Mouse (Mus musculus) MEL (cell line): Measurements from ENCODE around the gene Trim46.

Experiments used
- CTCF ChIP-seq, 3 experiments: IDR thresholded peaks in 2 of 3; conservative IDR thresholded peaks in 1 of 3; 2 replicates each; pipeline ENCODE4 v1.5.1; 2011 to 2012; ENCODE audit warnings: low read length in 3 of 3, low read depth in 2 of 3, mild to moderate bottlenecking in 2 of 3, improper control_type of control experiment in 1 of 3, inconsistent platforms in 1 of 3, mixed read lengths in 1 of 3, moderate library complexity in 1 of 3; ENCODE audit not compliant: control insufficient read depth in 1 of 3, insufficient read depth in 1 of 3, poor library complexity in 1 of 3, severe bottlenecking in 1 of 3
- POLR2A ChIP-seq, 2 experiments: IDR thresholded peaks; 2 replicates each; pipeline ENCODE4 v1.6.1; 2011 to 2012; ENCODE audit warnings: low read length in 2 of 2, mild to moderate bottlenecking in 2 of 2, control low read depth in 1 of 2, improper control_type of control experiment in 1 of 2, low read depth in 1 of 2, moderate library complexity in 1 of 2; ENCODE audit not compliant: control insufficient read depth in 1 of 2, insufficient read depth in 1 of 2, poor library complexity in 1 of 2
- ZNF384 ChIP-seq: IDR thresholded peaks from 2 replicates; pipeline ENCODE4 v1.6.1; 2012; ENCODE audit warnings: low read depth, mild to moderate bottlenecking, inconsistent platforms, low read length, improper control_type of control experiment

DNA sequence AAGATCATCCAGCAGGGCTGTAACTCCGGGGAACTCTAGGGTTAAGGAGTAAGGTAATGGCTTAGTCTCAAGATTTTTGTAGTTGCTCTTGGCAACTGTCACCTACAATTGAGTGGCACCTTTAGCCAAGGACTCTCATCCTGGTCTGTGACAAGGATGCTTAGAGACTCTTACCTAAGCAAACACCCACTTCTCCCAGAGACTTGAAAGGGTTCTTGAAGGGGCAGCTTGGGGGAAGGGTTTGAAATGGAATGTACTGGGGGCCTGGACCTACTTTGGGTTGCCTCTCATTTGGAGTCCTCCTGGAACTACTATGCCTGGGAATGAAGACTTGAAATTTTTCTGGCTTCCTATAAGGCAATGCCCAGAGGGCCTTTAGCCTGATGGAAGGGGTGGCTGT is 27.8 kb downstream of the Trim46 start:
- TF ChIP-seq POLR2A (IDR thresholded peaks at IDR 0.05; ENCODE audit: control insufficient read depth in 1 of 2, insufficient read depth in 1 of 2, low read depth in 1 of 2, low read length in 2 of 2, poor library complexity in 1 of 2) (no peak), CTCF (IDR thresholded peaks at IDR 0.05 in 2 of 3, conservative IDR thresholded peaks at IDR 0.05 in 1 of 3; ENCODE audit: control insufficient read depth in 1 of 3, insufficient read depth in 1 of 3, low read depth in 2 of 3, low read length in 3 of 3, poor library complexity in 1 of 3, severe bottlenecking in 1 of 3) (no peak), ZNF384 (no peak)
